Mouse (Mus musculus): Measurements from ENCODE around the gene Rprml.

Rprml gene

GRCm38 (mm10) chr11:103649301-103649982, at the start of gene Rprml:
Gene Rprml (plus strand): TSS chr11:103649570.
- no peak for DNase-seq (ENCODE audit: low spot score in 2 of 2)

GRCm38 (mm10) chr11:103606611-103607010, 42.8 kb upstream of the Rprml start:
- DNase-seq (ENCODE audit: low spot score in 2 of 2): no peak

GRCm38 (mm10) chr11:103610772-103611171, 38.6 kb upstream of the Rprml start:
- no peak for DNase-seq (ENCODE audit: low spot score in 2 of 2)

GRCm38 (mm10) chr11:103621040-103621439, 28.3 kb upstream of the Rprml start, which contains the start of gene Gm884:
Gene Gm884 (minus strand): TSS chr11:103621140.
- DNase-seq (ENCODE audit: low spot score in 2 of 2): no peak

GRCm38 (mm10) chr11:103627453-103627852, 21.9 kb upstream of the Rprml start:
- no peak for DNase-seq (ENCODE audit: low spot score in 2 of 2)

- no peak for DNase-seq (ENCODE audit: low spot score in 2 of 2)
Measured at GRCm38 (mm10) chr11:103634806-103635205, 14.6 kb upstream of the Rprml start.

GRCm38 (mm10) chr11:103635481-103635880, 13.9 kb upstream of the Rprml start:
- no peak for DNase-seq (ENCODE audit: low spot score in 2 of 2)

GRCm38 (mm10) chr11:103636261-103636660, 13.1 kb upstream of the Rprml start:
- DNase-seq (ENCODE audit: low spot score in 2 of 2): no peak

GRCm38 (mm10) chr11:103638790-103639189, 10.6 kb upstream of the Rprml start, which contains the start of gene Lyzl6:
Gene Lyzl6 (minus strand): TSS chr11:103638890.
- DNase-seq (ENCODE audit: low spot score in 2 of 2): no peak

- DNase-seq (ENCODE audit: low spot score in 2 of 2): peak; percentile 35 to 37
Measured at GRCm38 (mm10) chr11:103639407-103639946, 9.9 kb upstream of the Rprml start.

GRCm38 (mm10) chr11:103643211-103643610, 6.2 kb upstream of the Rprml start:
- DNase-seq (ENCODE audit: low spot score in 2 of 2): no peak

- DNase-seq (ENCODE audit: low spot score in 2 of 2): no peak
Measured at GRCm38 (mm10) chr11:103645731-103646130, 3.6 kb upstream of the Rprml start.

GRCm38 (mm10) chr11:103646301-103646700, 3.1 kb upstream of the Rprml start:
- no peak for DNase-seq (ENCODE audit: low spot score in 2 of 2)

- no peak for DNase-seq (ENCODE audit: low spot score in 2 of 2)
Measured at GRCm38 (mm10) chr11:103647921-103648620, 1.3 kb upstream of the Rprml start.

GRCm38 (mm10) chr11:103648656-103649055, 714 bp upstream of the Rprml start:
- no peak for DNase-seq (ENCODE audit: low spot score in 2 of 2)

- no peak for DNase-seq (ENCODE audit: low spot score in 2 of 2)
Measured at GRCm38 (mm10) chr11:103649983-103650493, 668 bp downstream of the Rprml start.

GRCm38 (mm10) chr11:103651426-103651825, 2.1 kb downstream of the Rprml start:
- DNase-seq (ENCODE audit: low spot score in 2 of 2): no peak

- DNase-seq (ENCODE audit: low spot score in 2 of 2): no peak
Measured at GRCm38 (mm10) chr11:103653359-103653965, 4.1 kb downstream of the Rprml start.

GRCm38 (mm10) chr11:103656520-103656919, 7.2 kb downstream of the Rprml start:
- peak in 1 of 2 experiments; percentile 6 for DNase-seq (ENCODE audit: low spot score in 2 of 2)

- no peak for DNase-seq (ENCODE audit: low spot score in 2 of 2)
Measured at GRCm38 (mm10) chr11:103658189-103658588, 8.8 kb downstream of the Rprml start.

GRCm38 (mm10) chr11:103661863-103662262, 12.5 kb downstream of the Rprml start:
- DNase-seq (ENCODE audit: low spot score in 2 of 2): no peak

- no peak for DNase-seq (ENCODE audit: low spot score in 2 of 2)
Measured at GRCm38 (mm10) chr11:103662546-103662945, 13.2 kb downstream of the Rprml start.

Measured in urinary bladder, postnatal 36 days (tissue).